Mouse (Mus musculus): ENCODE data around the gene Clcn3.
A peak's percentile ranks its signal among the peaks of the same experiment; 100 is the strongest.

Clcn3 gene

GRCm38 (mm10) chr8:60963931-60964330 is 19.2 kb downstream of the Clcn3 start:
- TF ChIP-seq GATA4 (IDR thresholded peaks at IDR 0.05; ENCODE audit: insufficient replicate concordance, low read length): no peak

- no peak for TF ChIP-seq GATA4 (IDR thresholded peaks at IDR 0.05; ENCODE audit: insufficient replicate concordance, low read length)
Observed at GRCm38 (mm10) chr8:60962763-60963162, 20.3 kb downstream of the Clcn3 start.

GRCm38 (mm10) chr8:60956847-60957246 is 26.3 kb downstream of the Clcn3 start:
- TF ChIP-seq GATA4 (IDR thresholded peaks at IDR 0.05; ENCODE audit: insufficient replicate concordance, low read length): no peak

GRCm38 (mm10) chr8:60954281-60955014 is 28.7 kb downstream of the Clcn3 start:
- peak; percentile 85; the same call in 1 of the 2 replicates for TF ChIP-seq GATA4 (IDR thresholded peaks at IDR 0.05; ENCODE audit: insufficient replicate concordance, low read length)

- TF ChIP-seq GATA4 (IDR thresholded peaks at IDR 0.05; ENCODE audit: insufficient replicate concordance, low read length): no peak
Observed at GRCm38 (mm10) chr8:60952803-60953202, 30.3 kb downstream of the Clcn3 start.

- TF ChIP-seq GATA4 (IDR thresholded peaks at IDR 0.05; ENCODE audit: insufficient replicate concordance, low read length): no peak
Observed at GRCm38 (mm10) chr8:60951757-60952156, 31.3 kb downstream of the Clcn3 start.

GRCm38 (mm10) chr8:60951271-60951670 is 31.8 kb downstream of the Clcn3 start:
- TF ChIP-seq GATA4 (IDR thresholded peaks at IDR 0.05; ENCODE audit: insufficient replicate concordance, low read length): no peak

GRCm38 (mm10) chr8:60949859-60950258 is 33.2 kb downstream of the Clcn3 start:
- TF ChIP-seq GATA4 (IDR thresholded peaks at IDR 0.05; ENCODE audit: insufficient replicate concordance, low read length): no peak

GRCm38 (mm10) chr8:60947503-60947902 is 35.6 kb downstream of the Clcn3 start:
- TF ChIP-seq GATA4 (IDR thresholded peaks at IDR 0.05; ENCODE audit: insufficient replicate concordance, low read length): no peak

GRCm38 (mm10) chr8:60942867-60943266 is 40.2 kb downstream of the Clcn3 start:
- no peak for TF ChIP-seq GATA4 (IDR thresholded peaks at IDR 0.05; ENCODE audit: insufficient replicate concordance, low read length)

GRCm38 (mm10) chr8:60938717-60939424 is 44.2 kb downstream of the Clcn3 start:
- TF ChIP-seq GATA4 (IDR thresholded peaks at IDR 0.05; ENCODE audit: insufficient replicate concordance, low read length): no peak

- TF ChIP-seq GATA4 (IDR thresholded peaks at IDR 0.05; ENCODE audit: insufficient replicate concordance, low read length): no peak
Observed at GRCm38 (mm10) chr8:60933617-60934016, 49.5 kb downstream of the Clcn3 start.

- no peak for TF ChIP-seq GATA4 (IDR thresholded peaks at IDR 0.05; ENCODE audit: insufficient replicate concordance, low read length)
Observed at GRCm38 (mm10) chr8:60920176-60920575, 62.9 kb downstream of the Clcn3 start.

- TF ChIP-seq GATA4 (IDR thresholded peaks at IDR 0.05; ENCODE audit: insufficient replicate concordance, low read length): no peak
Observed at GRCm38 (mm10) chr8:60919069-60919468, 64.0 kb downstream of the Clcn3 start.

- TF ChIP-seq GATA4 (IDR thresholded peaks at IDR 0.05; ENCODE audit: insufficient replicate concordance, low read length): no peak
Observed at GRCm38 (mm10) chr8:60912554-60912953, 70.5 kb downstream of the Clcn3 start.

GRCm38 (mm10) chr8:60912081-60912480 is 71.0 kb downstream of the Clcn3 start:
- no peak for TF ChIP-seq GATA4 (IDR thresholded peaks at IDR 0.05; ENCODE audit: insufficient replicate concordance, low read length)

Measured in liver, adult (tissue).